Mouse (Mus musculus) urinary bladder, adult 18-20 months (tissue): ENCODE results near the gene Uchl3.
A peak's percentile ranks its signal among the peaks of the same experiment; 100 is the strongest.

ENCODE experiments used
- DNase-seq, 2 experiments: peaks; one replicate each; pipeline ENCODE4 v3.0.0; 2022; ENCODE audit warnings: low spot score in 2 of 2, mixed read lengths in 2 of 2

Uchl3 gene

DNA sequence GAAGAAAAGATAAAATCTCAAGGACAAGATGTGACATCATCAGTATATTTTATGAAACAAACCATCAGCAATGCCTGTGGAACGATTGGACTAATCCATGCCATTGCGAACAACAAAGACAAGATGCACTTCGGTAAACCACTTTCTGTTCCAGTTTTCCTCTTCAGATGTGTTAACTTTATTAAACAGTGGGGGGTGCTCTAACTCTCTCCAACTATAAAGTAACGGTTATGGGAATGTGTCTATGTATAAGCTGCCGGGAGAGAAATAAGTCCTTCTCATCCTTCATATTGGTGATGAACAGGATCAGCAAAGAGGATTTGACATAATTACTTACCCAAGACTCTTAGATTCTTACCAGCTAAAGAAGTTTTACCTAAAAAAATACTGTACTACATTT, 12.8 kb downstream of the Uchl3 start:
- no peak for DNase-seq

DNA sequence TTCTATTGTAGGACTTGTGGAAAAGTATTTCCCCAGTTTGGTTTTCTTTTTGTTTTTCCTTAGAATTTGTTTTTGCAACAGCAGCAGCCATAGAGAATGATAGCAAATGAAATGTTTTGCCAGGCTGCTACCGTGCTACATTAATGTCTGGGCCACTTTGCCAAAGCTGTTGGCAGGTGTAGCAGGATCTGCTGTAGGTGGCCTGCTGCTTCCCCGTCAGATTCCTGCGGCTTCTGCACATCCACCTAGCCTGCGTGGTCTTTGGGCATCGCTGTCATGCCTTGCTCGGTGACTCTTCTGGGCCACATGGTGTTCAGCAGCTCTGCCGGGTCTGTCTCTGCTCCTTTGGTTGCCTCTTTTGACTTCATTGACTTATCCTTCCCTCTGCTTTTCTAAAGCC, 14.9 kb downstream of the Uchl3 start:
- DNase-seq, result no peak

DNA sequence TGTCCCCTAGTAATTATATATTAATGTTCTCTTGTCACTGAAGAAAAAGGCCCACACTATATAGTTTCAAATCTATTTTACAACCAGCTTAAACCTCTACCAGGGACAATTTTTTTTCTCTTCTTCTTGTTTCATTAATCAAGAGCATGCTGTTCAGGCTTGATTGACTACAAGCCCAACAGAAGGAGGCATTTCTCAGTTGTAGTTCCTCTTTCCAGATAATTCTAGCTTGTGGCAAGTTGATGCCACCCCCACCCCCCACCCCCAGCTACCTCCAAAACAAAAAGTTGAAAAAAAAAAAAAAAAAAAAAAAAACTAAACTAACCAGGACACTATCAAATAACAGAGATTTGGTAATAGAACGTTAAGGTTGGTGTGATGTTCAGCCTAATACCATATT, 18.5 kb downstream of the Uchl3 start:
- no peak for DNase-seq

DNA sequence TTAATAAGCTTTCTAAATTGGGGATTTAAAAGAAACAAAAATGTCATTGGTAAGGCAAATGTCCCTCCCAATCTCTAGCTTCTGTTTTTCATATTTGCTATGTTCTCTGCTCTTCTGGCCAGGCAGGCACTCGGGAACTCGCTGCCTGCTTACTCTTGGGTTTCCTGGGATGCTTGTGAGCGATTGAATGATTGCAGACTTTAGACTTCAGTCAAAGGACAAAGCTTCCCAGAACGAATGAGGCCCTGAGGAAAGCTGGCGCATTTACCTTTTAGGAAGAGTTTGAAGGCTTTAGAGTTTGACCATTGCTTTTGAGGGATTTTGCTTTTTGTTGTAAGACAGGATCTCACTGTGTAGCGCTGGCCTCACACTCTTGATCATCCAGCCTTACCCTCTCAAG, 33.9 kb downstream of the Uchl3 start:
- no peak for DNase-seq

DNA sequence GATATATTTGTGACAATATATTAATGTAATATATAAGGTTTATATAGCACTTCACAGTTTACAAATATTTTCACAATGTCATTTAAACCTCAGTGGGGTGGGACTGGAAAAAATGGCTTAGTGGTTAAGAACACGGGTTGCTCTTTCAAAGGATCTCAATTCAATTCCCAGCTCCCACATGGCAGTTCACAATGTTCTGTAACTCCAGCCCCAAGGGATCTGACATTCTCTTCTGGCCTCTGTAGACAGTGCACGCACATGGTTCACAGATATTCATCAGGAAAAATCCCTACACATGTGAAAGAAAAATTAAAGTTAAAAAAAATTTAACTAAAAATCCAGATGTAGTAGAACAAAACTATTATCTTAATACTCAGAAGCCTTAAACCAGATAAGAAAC, 34.6 kb downstream of the Uchl3 start:
- DNase-seq, result no peak

DNA sequence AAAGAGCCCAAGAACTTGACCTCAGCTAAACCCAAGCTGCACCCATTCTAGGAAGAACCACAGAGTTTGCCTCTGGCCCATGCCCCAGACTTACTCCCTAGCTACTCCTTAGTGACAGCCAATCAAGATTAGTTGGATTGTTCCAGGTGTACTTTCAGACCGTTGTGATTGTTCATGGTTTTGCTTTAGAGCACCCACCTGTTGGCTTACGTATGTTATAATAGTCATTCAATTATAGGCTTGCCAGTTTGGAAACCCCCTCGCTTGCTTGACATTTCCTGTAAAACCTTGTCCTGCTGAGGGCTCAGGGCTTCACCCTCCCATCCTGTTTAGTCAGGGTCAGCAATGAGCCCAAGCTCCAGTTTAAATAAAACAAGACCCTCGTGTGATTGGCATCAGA, 50.7 kb downstream of the Uchl3 start:
- DNase-seq, result no peak

DNA sequence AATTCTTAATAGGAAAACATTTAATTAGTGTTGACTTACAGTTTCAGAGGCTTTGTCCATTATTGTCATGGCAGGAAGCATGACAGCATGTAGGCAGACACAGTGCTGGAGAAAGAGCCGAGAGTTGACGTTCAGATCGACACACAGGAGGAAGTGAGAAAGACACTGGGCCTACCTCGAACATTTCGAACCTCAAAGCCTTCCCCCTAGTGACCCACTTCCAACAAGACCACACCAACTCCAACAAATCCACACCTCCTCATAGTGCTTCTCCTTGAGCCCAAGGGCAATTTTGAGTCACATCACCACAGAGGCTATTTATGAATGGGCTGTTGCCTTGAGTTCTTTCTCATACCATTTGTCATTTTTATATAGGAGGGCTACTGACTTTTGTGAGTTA, 53.3 kb downstream of the Uchl3 start:
- no peak for DNase-seq

DNA sequence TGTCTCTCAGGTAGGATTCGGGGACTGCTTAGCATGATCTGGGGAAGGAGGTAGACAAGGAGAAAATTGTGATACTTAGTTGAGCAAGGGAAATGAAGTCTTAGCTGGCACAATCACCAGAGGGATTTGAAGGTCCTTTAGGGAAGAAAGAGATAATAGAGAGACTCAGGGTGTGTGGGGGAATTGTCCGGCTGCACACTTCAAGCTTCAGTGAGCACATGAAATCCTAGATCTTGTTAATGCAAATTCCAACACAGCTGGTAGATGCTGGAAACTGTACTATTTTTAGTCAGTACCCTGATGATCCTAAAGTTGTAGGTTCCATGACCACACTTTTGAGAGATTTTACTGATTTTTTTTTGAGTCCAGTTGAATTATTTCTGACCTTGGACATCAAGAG, 60.6 kb downstream of the Uchl3 start:
- no peak for DNase-seq

DNA sequence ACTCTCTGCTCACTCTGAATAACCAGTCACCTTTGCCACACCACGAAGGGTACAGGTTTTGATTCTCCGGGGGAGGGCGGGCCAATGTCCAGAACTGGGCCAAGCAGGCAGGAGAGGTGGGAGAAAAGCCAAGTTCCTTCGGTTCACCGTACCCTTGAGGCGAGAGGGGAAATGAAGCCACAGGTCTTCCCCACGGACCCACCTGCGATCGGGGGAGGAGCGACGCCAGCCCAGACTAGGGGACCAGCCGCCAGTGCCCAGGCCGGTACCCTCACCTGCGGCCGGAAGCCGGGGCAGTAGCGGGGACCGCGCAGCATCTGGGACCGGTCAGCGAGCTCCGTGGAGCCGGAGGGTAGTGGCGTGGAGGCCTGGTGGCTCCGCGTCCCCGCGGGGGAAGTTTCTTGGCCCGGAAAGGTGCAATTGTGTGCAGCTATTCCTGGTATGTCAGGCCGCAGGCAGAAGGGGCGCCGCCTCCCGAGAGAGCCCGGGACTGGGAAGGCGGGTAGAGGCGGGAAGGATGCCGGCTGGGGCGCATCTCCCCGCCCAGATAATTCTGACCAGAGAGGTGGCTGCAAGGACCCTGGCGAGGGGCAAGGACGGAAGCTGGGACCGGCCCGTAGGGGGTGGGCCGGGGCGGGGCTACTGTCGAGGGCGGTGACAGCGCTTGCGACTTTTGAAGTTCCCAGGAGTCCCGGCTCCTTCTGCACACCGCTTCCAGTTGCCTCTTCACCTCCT, 75.6 kb downstream of the Uchl3 start, which contains the start of the genes Gm9922 and Lmo7:
Gene Gm9922, minus strand, starts transcription at position 578 of the 735 bp plus-strand sequence.
Gene Lmo7, plus strand, starts transcription at position 721 of the 735 bp plus-strand sequence.
- DNase-seq, result peak; percentile 74

DNA sequence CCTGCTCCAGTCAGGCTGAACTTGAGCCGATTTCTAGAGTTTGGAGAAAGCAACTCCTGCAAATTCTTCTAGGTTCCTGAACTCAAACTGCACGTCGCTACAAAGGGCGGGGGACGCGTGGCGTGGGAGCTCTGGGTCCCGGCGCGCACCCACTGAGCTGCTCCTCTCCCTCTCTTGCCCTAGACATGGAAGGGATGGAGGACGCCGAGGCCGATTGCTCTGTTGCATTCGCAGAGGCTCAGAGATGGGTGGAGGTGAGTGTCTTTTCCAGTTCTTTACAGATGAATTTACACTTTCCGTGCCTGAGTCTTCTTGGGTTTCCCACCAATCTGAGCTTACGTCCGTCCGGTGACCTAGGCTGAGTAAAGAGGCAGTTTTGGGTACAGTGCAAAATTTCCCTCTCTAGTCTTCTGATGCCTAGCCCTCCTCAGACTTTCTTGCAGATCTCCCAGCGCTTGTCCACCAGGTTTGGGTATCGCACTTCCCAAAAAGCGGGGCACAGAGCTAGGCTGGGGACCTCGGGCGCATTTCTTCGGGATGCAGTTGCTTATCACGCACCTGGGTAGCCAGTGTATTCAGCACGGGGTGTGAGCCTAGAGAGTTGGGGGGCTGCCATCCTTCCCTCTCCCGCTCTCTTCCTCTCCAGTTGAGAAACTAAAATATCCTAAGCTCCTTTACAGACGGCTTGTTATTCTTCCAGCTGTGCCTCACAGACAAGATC, 76.4 kb downstream of the Uchl3 start:
- peak in 1 of 2 experiments; percentile 8 for DNase-seq

DNA sequence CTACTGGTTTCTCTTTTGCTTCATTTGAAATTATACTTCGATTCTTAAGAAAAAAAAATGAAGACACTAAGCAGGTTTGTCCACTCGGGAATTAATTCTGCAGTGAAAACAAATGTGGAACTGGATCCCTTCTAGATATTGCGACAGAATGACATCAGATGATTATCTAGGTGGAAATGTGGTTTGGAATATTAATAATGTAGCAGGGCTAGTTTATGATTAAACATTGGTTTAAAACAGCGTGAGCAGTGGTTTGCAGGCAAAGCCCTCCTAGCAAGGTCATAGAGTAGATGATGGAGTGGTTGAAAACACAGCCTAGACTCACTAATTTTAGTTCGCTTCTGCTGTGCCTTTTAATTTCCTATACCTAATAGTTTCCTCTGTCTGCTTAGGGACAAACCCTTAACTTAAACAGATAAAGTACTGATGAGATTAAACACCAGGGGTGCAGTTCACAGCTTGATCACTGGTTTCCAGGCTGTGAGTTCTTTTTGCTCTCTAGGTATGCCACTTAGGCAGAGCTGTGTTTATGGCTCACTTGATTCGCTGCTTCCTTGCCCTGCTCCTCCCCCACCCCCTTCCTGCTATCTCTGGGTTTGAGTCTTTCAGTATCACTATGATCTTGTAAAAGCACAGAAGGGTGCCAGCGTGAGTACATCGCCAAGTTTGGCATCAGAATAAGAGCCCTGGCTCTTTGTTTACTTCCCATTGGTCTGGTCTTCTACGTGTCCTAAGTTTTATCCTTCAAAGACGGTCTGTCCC, 80.0 kb downstream of the Uchl3 start:
- no peak for DNase-seq

DNA sequence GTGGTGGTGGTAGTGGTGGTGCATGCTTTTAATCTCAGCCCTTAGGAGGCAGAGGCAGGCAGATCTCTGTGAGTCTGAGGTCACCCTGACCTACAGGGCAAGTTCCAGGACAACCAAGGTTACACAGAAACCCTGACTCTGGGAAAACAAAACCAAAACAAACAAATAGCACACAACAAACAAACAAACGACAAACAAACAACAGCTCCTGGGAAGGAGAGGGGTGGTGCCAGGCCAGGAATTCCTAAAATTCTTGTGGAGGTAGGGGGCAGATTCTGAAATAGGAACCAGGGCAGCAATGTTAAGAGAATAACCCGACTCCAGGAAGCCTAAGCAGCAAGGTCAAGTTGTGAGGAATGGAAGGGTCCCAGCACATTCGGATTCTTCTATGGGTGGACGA, 83.7 kb downstream of the Uchl3 start:
- no peak for DNase-seq
